In the genomic region with DNA sequence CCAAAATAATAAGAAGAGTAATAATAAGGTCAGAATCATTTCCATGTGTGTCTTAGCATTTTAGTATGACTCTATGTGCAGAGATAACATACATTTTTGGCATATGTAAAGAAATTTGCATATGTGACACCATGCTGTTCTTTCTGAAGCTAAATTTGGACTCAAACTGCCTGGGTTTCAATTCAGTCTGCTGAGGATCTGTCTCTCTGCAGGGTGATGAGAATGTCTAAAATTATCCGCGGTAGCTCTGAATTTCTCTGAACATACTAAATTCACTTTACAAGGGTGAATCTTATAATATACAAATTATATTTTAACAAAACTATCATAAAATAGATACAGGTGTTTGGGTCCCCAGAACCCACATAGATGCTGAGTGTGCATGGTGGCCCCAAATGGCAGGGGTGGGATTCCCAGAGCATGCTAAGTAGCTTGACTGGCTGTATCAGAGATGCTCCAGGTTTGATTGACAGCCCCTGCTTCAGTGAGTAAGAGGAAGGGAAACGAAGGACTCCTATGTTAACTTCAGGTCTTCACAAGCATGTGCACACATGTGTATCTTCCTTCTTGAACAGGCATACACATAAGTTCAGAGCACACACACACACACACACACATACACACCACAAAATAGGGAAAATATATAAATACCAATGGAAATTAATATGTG, we compare ENCODE assay signal across 33 mouse cellular contexts. TPM values are rescaled to one million over a fixed set of nuclear protein-coding genes. Genes with fewer than 3 reads are reported as not detected.
DNase-seq lines count a peak whose midpoint lies in the region; ATAC-seq and TF ChIP-seq lines count a peak whose summit lies in the region.
"Had no signal": no experiment of that assay in that cellular context is flagged by ENCODE, and none has a peak within 500 bp of the region (broad histone marks: within the 10 kb centered on the region; RNA-seq: fewer than 3 reads in every experiment).

No protein-coding gene starts in this region.

- WGBS in heart, adult 2 months = 78% methylated on average over 3 of the region's 3 CpGs
- WGBS in midbrain, postnatal 0 days = 80% methylated on average over 3 of the region's 3 CpGs

- TF ChIP-seq CTCF in heart, adult 2 months (IDR thresholded peaks at IDR 0.05) = no peak
- TF ChIP-seq CTCF in midbrain, postnatal 0 days (IDR thresholded peaks at IDR 0.05) = no peak

- H3K79me2 ChIP-seq in heart, adult 2 months (replicated peaks; ENCODE audit: control insufficient read depth, insufficient read depth, low read length) = no peaks in the 10 kb centered on the region

- H3K27ac ChIP-seq in heart, adult 2 months = no peak overlapping the region
- H3K27ac ChIP-seq in midbrain, postnatal 0 days (ENCODE audit: low read depth, low read length) = no peak overlapping the region
- H3K27ac ChIP-seq: hindbrain, embryonic 10.5 days; hindbrain, embryonic 15.5 days; kidney, embryonic 15.5 days; liver, embryonic 14.5 days; macrophage; midbrain, embryonic 13.5 days; stomach, postnatal 0 days had no signal

- peak; percentile 21 for DNase-seq in heart, adult 11 months
- DNase-seq in heart, adult 2 months = no peak
- DNase-seq in left cerebral cortex, postnatal 25 days (ENCODE audit: low spot score in 2 of 2) = peak; percentile 9 to 68
- DNase-seq in left cerebral cortex, postnatal 36 days (ENCODE audit: low spot score in 2 of 2) = no peak
- peak; percentile 18 for DNase-seq in brain, embryonic 18.5 days (ENCODE audit: low read depth, low spot score)
- no peak for DNase-seq in layer of hippocampus, adult 11-12 months (ENCODE audit: low spot score)
- DNase-seq in midbrain, postnatal 0 days (ENCODE audit: low spot score) = no peak
- DNase-seq: adrenal gland, adult 2 months; adrenal gland, postnatal 36 days; B cell, adult 2 months; cerebellum, adult 8-10 months; cerebellum, postnatal 25 days; gastrocnemius, postnatal 25 days; heart, adult 18-20 months; heart, postnatal 14 days; kidney, adult 18-20 months; kidney, postnatal 25 days; liver; lung, adult 2 months; lung, postnatal 10 days; retina, postnatal 1 day; spleen, adult 18-20 months; thymus, adult 2 months; thymus, postnatal 36 days had no signal

- no peaks in the 10 kb centered on the region for H3K9me3 ChIP-seq in midbrain, postnatal 0 days (ENCODE audit: low read length)
- H3K9me3 ChIP-seq: hindbrain, embryonic 10.5 days; hindbrain, embryonic 15.5 days; kidney, embryonic 15.5 days; midbrain, embryonic 13.5 days had no signal

- no peak for ATAC-seq in midbrain, postnatal 0 days (ENCODE audit: low FRiP score)
- ATAC-seq: activated CD4-positive, CD25-positive, alpha-beta regulatory T cell, adult 4 months; inflammation-experienced regulatory T-cells, adult 6 months; midbrain, embryonic 13.5 days had no signal

- no peak overlapping the region for H3K4me3 ChIP-seq in heart, adult 2 months
- H3K4me3 ChIP-seq in midbrain, postnatal 0 days (ENCODE audit: low read depth, low read length) = no peak overlapping the region
- H3K4me3 ChIP-seq: hindbrain, embryonic 10.5 days; hindbrain, embryonic 15.5 days; kidney, embryonic 15.5 days; midbrain, embryonic 13.5 days had no signal

- TF ChIP-seq EP300 in heart, adult 2 months (IDR thresholded peaks at IDR 0.05; ENCODE audit: insufficient read depth, low read depth, low read length) = no peak

- H3K9ac ChIP-seq in heart, adult 2 months (ENCODE audit: low read depth, low read length) = no peak overlapping the region
- no peak overlapping the region for H3K9ac ChIP-seq in midbrain, postnatal 0 days (replicated peaks; ENCODE audit: low read length, poor library complexity, severe bottlenecking)
- H3K9ac ChIP-seq: hindbrain, embryonic 15.5 days; kidney, embryonic 15.5 days; liver, embryonic 14.5 days; midbrain, embryonic 13.5 days had no signal

- intact Hi-C loops in heart, adult 2 months (cut with DNase I) = no loop called here
- intact Hi-C loops in left cerebral cortex, postnatal 25 days (cut with DNase I) = no loop called here
- intact Hi-C loops in left cerebral cortex, postnatal 36 days (cut with DNase I) = no loop called here

- no peaks in the 10 kb centered on the region for H3K4me1 ChIP-seq in heart, adult 2 months (ENCODE audit: control insufficient read depth, insufficient read depth, low read length)
- H3K4me1 ChIP-seq in midbrain, postnatal 0 days (ENCODE audit: insufficient read depth, low read length) = no peaks in the 10 kb centered on the region
- H3K4me1 ChIP-seq: hindbrain, embryonic 10.5 days; hindbrain, embryonic 15.5 days; kidney, embryonic 15.5 days; midbrain, embryonic 13.5 days had no signal

- no peak for TF ChIP-seq POLR2A in heart, adult 2 months (IDR thresholded peaks at IDR 0.05; ENCODE audit: insufficient read depth, low read depth, low read length)

- H3K27me3 ChIP-seq in heart, adult 2 months (ENCODE audit: control insufficient read depth, insufficient read depth, low read length) = no peaks in the 10 kb centered on the region
- H3K27me3 ChIP-seq in midbrain, postnatal 0 days (ENCODE audit: insufficient read depth, low read length) = no peaks in the 10 kb centered on the region
- H3K27me3 ChIP-seq: hindbrain, embryonic 15.5 days; kidney, embryonic 15.5 days; midbrain, embryonic 13.5 days had no signal

- H3K4me2 ChIP-seq in midbrain, postnatal 0 days (ENCODE audit: low read depth, low read length, poor library complexity, severe bottlenecking) = no peak overlapping the region
- H3K4me2 ChIP-seq: hindbrain, embryonic 15.5 days; kidney, embryonic 15.5 days; midbrain, embryonic 13.5 days had no signal

- no peaks in the 10 kb centered on the region for H3K36me3 ChIP-seq in heart, adult 2 months (ENCODE audit: control insufficient read depth, insufficient read depth, low read length)
- no peaks in the 10 kb centered on the region for H3K36me3 ChIP-seq in midbrain, postnatal 0 days (ENCODE audit: insufficient read depth, low read length)
- H3K36me3 ChIP-seq: hindbrain, embryonic 10.5 days; hindbrain, embryonic 15.5 days; kidney, embryonic 15.5 days; midbrain, embryonic 13.5 days had no signal

RNA-seq across cellular contexts. Expression of gene Eif2ak1, which starts 8.0 kb away (rescaled TPM):
- 10 to 100 TPM; 19.2 to 21.4 TPM for total RNA-seq in heart, adult 2 months (2021)
- polyA plus RNA-seq in heart, adult 2 months (2012; rRNA removed) = 11.9 and 18.4 TPM in 2 replicates
- total RNA-seq in left cerebral cortex, postnatal 25 days (2021) = 10 to 100 TPM; 45.9 TPM
- 10 to 100 TPM; 44.9 to 45.1 TPM for total RNA-seq in left cerebral cortex, postnatal 36 days (2021)
- 24.9 and 28.8 TPM in 2 replicates for total RNA-seq in midbrain, postnatal 0 days (2014; rRNA removed)
- polyA plus RNA-seq in midbrain, postnatal 0 days (2015; fragmentation: Nextera tagmentation; extraction: Ambion mirVana) = 32.6 and 34.8 TPM in 2 replicates

Comparison
In these comparisons a context has a peak if more than half of its experiments do, and no peak if none do; other contexts are left out.
1. DNase-seq: peak in heart, adult 11 months (single experiment), left cerebral cortex, postnatal 25 days (2 of 2) and brain, embryonic 18.5 days (single experiment); none in heart, adult 2 months (0 of 2), left cerebral cortex, postnatal 36 days (0 of 2), layer of hippocampus, adult 11-12 months (single experiment) and midbrain, postnatal 0 days (single experiment).